Mouse (Mus musculus) left cerebral cortex, adult 2 months (tissue): ENCODE results near the gene Mfsd6. TPM values are rescaled to one million over a fixed set of nuclear protein-coding genes. Genes with fewer than 3 reads are reported as not detected.
A peak's percentile ranks its signal among the peaks of the same experiment; 100 is the strongest.

ENCODE experiments used
- DNase-seq, 2 experiments: peaks; one replicate each; pipeline ENCODE4 v3.0.0; 2021 to 2022; ENCODE audit warnings: low spot score in 2 of 2, mixed read lengths in 1 of 2; ENCODE audit errors: extremely low spot score in 1 of 2
- H3K27ac ChIP-seq: fragments of 200-600 bp; 2 replicates; pipeline ENCODE4 v1.8.1; 2022
- H3K4me3 ChIP-seq: fragments of 200-600 bp; 2 replicates; pipeline ENCODE4 v1.8.1; 2022
- CTCF ChIP-seq: fragments of 200-600 bp; IDR thresholded peaks from 2 replicates; pipeline ENCODE4 v1.8.1; 2022; ENCODE audit warnings: antibody characterized with exemption, mild to moderate bottlenecking, moderate library complexity
- intact Hi-C: fragments of 180-260 bp; cut with DNase I; formaldehyde crosslinking; loops from one replicate; pipeline ENCODE4 v1.15.1; 2025
- total RNA-seq, 2 experiments: library from RNA; stranded (reverse); gene quantifications; 2 replicates each; pipeline ENCODE4 v1.2.3; 2021

The Mfsd6 gene
- total RNA-seq, 2 experiments from 2014 or later = 79.0 to 81.7 TPM

DNA sequence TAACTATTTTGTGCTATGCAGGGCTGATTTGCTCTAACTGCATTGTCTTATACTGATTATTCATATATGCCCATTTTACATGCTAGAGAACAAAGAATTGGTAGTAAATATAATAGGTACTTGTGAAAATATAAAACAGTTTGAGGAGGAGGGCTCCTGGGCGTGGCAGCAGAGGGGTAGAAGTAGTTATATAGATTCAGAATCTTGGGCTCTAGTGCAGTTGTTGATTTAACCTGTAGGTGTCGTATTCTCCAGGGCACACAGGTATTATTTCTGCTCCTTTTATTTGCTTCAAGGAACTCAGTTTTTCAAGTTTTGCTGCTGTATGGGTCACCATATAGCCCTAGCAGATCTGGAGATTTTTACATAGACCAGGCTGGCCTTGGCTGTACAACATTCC is 95.7 kb downstream of the Mfsd6 start:
- peak; percentile 53 for TF ChIP-seq CTCF
- intact Hi-C loops = loop anchor here (2.0 to 5.0 kb wide), 3 partner anchors 131 to 484 kb away; partner anchors contain the start of gene Nab1
- DNase-seq = no peak
- H3K27ac ChIP-seq = no peak overlapping the region
- peak overlapping the region; percentile 82 for H3K4me3 ChIP-seq

DNA sequence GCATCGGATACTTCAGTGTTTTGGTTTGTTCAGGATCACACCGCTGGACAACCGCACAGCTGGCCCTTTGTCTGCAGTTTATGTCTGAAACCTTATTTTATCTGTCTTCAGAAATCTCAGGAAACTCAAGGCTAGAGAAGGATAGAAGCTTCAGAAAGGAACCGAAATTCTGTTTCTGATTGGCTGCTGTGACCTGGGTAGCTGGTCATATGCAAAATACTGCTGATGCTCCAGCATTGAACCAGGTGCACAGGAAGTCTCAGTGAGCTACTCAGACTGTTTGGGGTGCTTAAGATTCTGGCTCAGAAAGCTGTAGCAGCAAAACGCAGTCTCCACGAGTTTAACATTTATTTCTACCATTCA is 96.3 kb downstream of the Mfsd6 start:
- intact Hi-C loops = loop anchor here (1.0 to 5.0 kb wide), 4 partner anchors 30 to 484 kb away; partner anchors contain the start of gene Nab1
- H3K27ac ChIP-seq = peak overlapping the region; percentile 91
- H3K4me3 ChIP-seq = peak overlapping the region; percentile 82
- TF ChIP-seq CTCF = no peak
- DNase-seq = no peak

DNA sequence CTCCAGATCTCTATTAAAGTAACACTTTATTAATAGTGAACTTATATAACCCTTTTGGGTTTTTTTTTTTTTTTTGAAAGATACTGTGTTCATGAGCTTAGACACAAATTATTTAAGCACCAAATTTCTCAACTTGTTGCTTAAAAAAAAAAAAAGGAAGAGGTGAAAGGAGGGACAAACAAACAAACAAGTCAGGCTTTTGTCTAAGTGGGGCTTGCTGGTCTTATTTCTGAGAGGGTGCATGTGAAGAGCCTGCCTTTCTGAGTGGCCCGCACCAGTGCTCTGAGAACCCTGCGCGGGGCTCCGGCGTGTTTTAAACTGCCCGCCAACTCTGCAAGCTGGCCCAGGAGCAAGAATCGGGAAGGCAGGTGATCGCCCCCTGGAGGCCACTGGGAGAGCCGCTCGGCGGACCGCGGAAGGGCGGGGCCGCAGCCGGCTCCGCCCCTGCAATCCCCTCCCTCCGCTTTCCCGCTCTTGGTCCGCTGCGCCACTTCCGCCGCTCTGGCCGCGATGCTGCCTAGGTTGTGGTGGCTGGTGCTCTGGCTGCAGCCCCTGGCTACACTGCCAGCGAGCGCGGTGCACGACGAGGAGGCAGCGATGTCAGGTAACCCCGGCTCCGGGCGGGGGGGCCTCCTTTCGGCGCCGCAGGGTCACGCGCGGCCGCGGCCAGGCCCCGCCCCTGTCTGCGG is 96.9 kb downstream of the Mfsd6 start, which contains the start of gene Nemp2:
Nemp2 (plus strand) TSS at position 456 of the 689 bp plus-strand sequence.
- DNase-seq = peak; percentile 92 to 96
- Histone ChIP-seq H3K4me3 (peak within 1 kb of the TSS; percentile 82), H3K27ac (peak within 1 kb of the TSS; percentile 91)
- intact Hi-C loops = loop anchor here (1.0 to 5.0 kb wide), 4 partner anchors 29 to 483 kb away; partner anchors contain the start of gene Nab1
- TF ChIP-seq CTCF = peak; percentile 93

DNA sequence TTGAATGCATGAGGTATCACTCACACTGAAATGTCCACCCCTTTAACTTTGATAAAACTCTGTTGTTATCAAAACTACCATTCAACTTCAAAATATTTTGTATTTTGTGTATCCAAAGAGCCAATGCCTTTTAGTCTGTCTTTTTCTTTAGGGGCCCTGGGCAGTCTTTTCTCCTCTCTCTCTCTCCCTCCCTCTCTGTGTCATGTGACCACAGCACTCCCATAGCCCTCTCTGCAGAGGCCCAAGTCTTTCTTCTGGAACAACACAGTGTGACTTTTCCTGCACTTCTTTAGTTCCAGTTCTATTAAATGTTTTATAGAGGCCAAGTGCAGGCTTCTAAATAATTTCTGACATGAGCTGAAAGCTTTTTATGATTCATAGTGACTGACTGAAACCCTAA is 106.8 kb downstream of the Mfsd6 start:
- intact Hi-C loops = no loop called here
- Histone ChIP-seq H3K4me3 (no peak overlapping the region), H3K27ac (no peak overlapping the region)
- no peak for DNase-seq
- TF ChIP-seq CTCF = no peak

DNA sequence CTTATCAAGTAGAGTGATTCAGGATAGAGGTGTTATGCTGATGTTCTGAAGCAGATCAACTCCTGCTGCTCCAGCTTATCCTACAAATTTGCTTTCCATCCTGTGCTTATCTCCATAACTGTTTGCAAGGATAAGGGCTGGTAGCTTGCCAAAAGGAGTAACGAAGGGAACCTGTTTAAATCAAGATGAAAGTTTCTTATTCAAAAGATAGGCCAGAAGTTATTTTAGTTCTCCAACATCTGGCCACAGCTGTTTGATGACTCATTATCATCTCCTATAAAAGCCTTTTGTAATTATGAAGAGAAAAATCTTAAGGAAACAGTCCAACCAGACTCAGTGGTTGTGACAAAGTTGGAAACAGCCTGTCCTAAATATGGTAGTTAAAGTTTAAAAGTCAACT is 109.0 kb downstream of the Mfsd6 start:
- no peak overlapping the region for H3K27ac ChIP-seq
- no peak for TF ChIP-seq CTCF
- intact Hi-C loops = no loop called here

DNA sequence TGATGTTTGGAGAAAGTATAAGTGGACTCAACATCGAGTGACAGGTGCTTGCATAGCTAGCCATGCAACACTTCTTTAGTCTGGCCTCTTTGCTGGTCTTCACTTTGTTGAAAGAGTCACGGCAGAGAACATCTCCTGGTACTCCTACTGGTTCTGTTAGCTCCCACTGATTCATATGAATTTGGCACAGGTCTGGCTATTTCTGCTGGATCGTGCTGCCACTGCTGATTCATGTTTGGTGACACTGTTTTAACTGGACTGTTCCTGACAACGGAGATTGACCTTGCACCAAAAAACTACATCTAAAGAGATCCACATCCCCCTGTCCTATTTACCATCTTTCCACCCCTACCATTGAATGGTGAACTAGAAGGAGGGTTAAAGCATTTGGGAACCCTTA is 118.8 kb downstream of the Mfsd6 start:
- intact Hi-C loops = no loop called here
- DNase-seq = no peak
- no peak overlapping the region for H3K4me3 ChIP-seq
- TF ChIP-seq CTCF = no peak
- no peak overlapping the region for H3K27ac ChIP-seq

More for the DNA sequence above, 109.0 kb downstream of the Mfsd6 start:
- no peak overlapping the region for H3K4me3 ChIP-seq
- no peak for DNase-seq

DNA sequence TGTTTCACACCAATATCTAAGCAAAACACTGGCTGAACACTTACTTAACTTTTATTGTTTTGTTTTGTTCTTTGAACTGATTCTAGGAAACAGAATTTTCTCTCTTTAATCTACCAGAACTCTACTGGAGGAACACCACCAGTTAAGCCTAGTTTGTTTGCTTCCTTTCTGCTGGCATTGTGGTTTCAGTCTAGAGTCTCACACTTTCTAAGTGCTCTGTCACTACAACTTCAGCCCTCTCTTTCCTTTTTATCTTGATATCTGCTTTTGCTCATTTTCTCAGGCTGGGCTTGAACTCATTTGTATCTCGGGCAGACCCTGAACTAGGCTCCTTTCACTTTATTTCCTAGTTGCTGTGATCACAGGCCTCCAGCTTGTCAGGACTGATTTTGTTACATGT is 119.6 kb downstream of the Mfsd6 start:
- TF ChIP-seq CTCF = no peak
- H3K27ac ChIP-seq = no peak overlapping the region
- intact Hi-C loops = no loop called here
- H3K4me3 ChIP-seq = no peak overlapping the region
- no peak for DNase-seq

Other genes starting within 250 kb of the Mfsd6 start
- gene Nab1, start 226.8 kb downstream of the Mfsd6 start, total RNA-seq = 10 to 100 TPM; 35.3 to 39.2 TPM
- 1 to 10 TPM; 3.2 to 6.0 TPM for gene Nemp2, start 96.8 kb downstream of the Mfsd6 start, total RNA-seq
- gene Inpp1, start 90.2 kb upstream of the Mfsd6 start, total RNA-seq = 10 to 100 TPM; 35.3 to 36.2 TPM
- gene Hibch, start 117.5 kb upstream of the Mfsd6 start, total RNA-seq = 10 to 100 TPM; 13.2 to 15.4 TPM